Mouse (Mus musculus) embryo, embryonic 10.5 days (tissue): ENCODE data around the gene Olfr1380.
"Not testable (repeated sequence)": the region's sequence is repeated elsewhere in the genome, so short reads cannot be mapped to it uniquely, and the experiment has no call there.

ENCODE experiments used
- DNase-seq: peaks from one replicate; pipeline ENCODE4 v3.0.0-alpha.2; 2015; ENCODE audit warnings: low spot score

The Olfr1380 gene

DNA sequence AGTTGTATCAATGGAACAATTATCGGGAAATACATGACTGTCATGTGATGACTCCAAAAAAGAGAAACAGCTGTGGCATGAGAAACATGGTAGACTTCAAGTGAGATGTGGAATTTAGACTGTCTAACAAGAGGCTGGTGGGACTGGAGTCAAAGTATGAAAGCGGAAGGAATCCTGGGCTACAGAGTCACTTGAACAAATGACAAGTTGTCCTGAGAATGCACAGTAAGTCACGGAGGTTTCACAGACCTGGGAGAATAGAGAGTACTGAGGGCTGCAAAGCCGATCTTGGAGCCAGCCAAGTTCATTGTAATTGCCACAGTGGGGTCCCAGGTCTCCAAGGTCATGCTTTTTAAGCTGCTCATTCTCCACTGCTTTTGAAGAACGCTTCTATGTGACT is at the start of gene Olfr1380:
Gene Olfr1380, plus strand, starts transcription at position 301 of the 400 bp plus-strand sequence.
- not testable (repeated sequence) for DNase-seq

DNA sequence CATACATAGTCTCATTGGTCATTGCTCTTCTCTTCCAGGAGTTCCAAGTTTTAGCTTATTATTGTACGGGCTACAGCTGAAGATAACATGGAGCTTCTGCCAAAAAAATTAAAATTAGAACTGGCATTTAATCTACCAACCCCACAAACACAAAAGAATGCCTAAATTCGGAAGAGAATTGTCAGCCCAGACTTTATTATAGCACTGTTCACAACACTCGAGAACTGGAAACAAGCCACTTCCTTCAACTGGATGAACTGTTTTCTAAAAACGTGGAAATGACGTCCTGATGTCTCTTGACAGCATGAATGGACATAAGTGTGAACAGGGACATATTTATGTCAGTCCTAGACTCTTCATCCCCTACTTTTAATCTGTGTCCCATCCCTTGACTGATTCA is 38.6 kb upstream of the Olfr1380 start:
- DNase-seq, result no peak

DNA sequence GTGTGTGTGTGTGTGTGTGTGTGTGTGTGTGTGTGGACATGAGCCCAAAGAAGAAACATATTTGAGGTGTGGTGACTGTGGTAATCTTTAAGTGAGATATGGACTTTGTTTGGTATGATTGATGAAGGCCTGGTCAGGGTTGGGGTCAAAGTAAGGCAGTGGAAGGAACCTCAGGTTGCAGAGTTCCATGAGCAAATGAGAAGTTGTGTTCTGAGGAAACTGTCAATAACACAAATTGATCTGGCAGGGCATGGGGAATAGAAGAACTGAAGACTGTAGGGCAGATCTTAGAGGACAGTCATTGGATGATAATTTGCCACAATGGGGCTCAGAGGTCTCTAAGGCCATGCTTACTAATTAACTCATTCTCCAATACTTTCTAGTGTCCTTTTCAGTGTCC is 37.3 kb upstream of the Olfr1380 start, which contains the start of gene Olfr1383:
Gene Olfr1383, plus strand, starts transcription at position 301 of the 400 bp plus-strand sequence.
- no peak for DNase-seq

DNA sequence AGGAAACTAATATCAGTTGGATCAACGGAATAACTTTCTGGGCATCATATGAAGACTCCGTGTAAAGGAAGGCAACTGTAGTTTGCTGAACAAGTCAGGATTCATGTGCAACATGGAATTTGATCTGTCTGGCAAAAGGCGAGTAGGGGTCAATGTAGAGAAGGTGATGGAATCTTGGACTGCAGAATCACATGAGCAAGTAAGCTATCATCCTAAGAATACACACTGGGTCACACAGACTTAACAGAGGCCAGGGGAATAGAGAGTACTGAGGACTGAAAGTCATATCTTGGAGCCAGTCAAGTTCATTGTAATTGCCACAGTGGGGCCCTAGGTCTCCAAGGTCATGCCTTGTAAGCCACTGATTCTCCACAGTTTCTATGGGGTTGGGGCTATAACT is 28.7 kb upstream of the Olfr1380 start, which contains the start of gene Olfr1382:
Gene Olfr1382, plus strand, starts transcription at position 301 of the 400 bp plus-strand sequence.
- DNase-seq, result no peak

DNA sequence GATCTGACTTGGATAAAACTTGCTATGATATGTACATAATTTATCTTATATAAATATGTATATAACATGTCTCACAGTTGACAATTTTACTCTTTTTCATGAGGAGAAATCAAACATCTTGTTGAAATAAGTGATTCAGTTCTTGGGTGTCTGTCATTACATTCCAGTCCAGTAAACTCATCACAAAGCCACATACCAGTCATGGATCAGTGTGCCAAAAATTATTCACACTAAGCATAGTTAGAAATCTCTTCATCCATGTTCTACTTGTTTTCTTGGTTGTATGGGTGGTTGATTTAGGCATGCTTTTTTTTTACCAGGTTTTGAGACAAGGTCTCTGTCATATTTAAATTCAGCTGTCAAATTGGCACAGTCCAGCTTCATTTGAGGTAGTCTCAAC is 23.9 kb upstream of the Olfr1380 start:
- DNase-seq, result no peak

DNA sequence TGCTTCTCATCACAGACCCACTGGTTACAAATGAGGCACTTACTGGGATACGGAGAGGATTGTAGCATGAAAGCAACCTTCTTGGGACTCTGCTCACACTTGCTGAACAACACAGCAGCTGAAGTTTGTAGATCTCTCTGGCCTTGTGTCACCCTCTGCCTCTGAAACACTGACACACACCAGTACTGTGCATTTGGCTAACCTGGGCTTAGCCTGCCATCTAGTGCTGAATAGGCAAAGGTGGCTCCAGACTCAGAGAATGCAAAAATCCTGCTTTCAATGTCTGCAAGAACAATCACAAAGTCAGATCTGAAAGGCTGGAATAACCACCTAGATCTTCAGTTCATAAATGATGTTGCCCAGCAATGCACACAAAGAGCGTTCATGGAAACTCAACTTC is 20.0 kb upstream of the Olfr1380 start:
- DNase-seq, result peak; percentile 10

DNA sequence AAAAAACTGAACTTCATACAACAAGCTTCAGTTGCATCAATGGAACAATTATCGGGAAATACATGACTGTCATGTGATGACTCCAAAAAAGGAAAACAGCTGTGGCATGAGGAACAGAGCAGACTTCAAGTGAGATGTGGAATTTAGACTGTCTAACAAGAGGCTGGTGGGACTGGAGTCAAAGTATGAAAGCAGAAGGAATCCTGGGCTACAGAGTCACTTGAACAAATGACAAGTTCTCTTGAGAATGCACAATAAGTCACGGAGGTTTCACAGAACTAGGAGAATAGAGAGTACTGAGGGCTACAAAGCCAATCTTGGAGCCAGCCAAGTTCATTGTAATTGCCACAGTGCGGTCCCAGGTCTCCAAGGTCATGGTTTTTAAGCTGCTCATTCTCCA is 13.5 kb upstream of the Olfr1380 start, which contains the start of gene Olfr1381:
Gene Olfr1381, plus strand, starts transcription at position 301 of the 400 bp plus-strand sequence.
- peak; percentile 3 for DNase-seq

DNA sequence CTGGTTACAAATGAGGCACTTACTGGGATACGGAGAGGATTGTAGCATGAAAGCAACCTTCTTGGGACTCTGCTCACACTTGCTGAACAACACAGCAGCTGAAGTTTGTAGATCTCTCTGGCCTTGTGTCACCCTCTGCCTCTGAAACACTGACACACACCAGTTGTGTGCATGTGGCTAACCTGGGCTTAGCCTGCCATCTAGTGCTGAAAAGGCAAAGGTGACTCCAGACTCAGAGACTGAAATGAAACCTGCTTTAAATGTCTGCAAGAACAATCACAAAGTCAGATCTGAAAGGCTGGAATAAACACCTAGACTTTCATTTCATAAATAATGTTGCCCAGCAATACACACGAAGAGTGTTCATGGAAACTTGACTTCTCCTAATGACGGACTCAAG is 2.6 kb upstream of the Olfr1380 start:
- peak; percentile 21 for DNase-seq

DNA sequence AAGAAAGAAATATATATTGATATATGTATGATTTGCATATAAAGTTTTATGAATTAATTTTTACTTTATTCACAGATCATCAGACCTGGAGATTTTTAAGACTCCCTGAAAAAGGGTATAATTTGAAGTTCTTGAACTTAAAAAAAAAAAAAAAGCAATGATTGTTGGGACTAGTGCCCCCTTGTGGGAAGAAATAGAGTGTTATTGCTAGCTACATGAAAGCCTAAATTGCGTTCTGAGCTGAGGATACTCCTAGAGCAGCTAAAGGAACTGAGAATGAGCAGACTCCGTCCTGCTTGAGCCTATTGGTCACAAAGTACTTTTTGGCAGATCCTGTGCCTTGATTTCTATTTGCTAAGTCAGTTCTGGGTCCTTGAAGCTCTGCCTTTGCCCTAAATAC is 18.4 kb downstream of the Olfr1380 start:
- DNase-seq, result peak; percentile 39

DNA sequence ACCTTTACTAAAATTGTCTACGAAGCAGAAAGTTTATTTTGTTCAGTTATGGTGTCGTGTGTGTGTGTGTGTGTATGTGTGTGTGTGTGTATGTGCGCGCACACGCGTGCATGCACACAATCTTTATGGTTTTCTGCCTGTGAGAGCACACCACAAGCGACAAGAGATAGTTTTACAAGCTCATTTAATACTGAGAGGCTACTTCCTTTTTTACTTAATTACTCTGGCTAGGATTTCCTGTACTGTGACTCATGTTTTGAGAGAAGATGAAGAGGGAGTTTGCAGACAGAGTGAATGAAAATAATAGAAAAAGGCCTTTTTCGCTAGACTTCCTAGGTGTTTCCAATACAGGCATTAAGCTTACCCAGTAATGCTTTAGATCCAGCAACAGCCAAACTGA is 23.8 kb downstream of the Olfr1380 start:
- not testable (repeated sequence) for DNase-seq

DNA sequence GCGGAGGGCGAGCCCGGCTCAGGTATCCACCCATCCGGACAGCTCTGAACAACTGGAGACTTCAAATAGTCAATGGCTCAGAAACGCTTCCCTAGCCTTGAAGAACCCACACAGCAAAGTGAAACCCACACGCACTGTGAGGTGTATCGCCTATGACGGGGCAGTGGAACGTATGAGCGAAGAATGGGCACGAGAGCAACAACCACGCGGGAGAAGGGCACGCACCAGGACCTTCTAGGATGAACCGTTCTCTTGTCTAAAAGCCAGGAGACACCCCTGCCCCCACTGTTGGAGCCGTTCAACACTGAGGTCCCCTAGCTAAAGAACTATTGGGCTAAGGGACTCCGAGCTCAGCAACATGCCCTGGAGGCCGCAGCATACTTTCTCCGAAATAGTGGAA is 33.5 kb downstream of the Olfr1380 start:
- no peak for DNase-seq

DNA sequence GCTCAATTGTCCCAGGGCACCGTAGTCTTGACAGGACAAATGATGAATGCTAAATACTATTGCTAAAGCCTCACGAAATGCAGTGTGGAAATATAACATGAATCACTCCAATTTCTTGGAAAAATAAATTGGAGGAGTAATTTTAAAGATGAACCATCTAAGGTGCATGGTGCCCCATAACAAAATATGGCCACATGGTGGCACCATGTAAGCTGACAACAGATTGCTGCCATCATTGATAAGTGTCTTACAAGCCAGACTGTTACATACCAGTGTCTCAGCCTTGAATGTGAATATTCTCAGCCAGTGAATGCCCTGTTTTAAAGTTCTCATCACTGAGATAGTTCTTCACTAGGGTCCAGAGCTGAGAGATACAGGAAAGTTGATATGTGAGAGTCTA is 40.5 kb downstream of the Olfr1380 start:
- not testable (repeated sequence) for DNase-seq

DNA sequence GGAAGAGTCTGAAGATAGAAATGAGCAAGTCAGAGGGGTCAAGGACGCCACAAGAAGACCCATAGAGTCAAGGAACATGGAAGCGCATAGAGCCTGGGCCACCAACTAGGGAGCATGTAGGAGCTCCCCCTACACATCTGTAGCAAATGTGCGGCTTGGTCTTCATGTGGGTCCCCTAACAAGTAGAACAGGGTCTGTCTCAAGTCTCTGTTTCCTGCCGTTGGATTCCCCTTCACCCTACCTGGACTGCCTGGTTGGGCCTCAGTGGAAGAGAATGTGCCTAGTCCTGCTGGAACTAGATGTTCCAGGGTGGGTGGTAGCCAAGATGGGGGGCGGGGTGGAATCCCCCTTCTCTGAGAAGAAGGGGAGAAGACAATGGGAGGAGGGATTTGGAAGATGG is 51.6 kb downstream of the Olfr1380 start:
- not testable (repeated sequence) for DNase-seq

DNA sequence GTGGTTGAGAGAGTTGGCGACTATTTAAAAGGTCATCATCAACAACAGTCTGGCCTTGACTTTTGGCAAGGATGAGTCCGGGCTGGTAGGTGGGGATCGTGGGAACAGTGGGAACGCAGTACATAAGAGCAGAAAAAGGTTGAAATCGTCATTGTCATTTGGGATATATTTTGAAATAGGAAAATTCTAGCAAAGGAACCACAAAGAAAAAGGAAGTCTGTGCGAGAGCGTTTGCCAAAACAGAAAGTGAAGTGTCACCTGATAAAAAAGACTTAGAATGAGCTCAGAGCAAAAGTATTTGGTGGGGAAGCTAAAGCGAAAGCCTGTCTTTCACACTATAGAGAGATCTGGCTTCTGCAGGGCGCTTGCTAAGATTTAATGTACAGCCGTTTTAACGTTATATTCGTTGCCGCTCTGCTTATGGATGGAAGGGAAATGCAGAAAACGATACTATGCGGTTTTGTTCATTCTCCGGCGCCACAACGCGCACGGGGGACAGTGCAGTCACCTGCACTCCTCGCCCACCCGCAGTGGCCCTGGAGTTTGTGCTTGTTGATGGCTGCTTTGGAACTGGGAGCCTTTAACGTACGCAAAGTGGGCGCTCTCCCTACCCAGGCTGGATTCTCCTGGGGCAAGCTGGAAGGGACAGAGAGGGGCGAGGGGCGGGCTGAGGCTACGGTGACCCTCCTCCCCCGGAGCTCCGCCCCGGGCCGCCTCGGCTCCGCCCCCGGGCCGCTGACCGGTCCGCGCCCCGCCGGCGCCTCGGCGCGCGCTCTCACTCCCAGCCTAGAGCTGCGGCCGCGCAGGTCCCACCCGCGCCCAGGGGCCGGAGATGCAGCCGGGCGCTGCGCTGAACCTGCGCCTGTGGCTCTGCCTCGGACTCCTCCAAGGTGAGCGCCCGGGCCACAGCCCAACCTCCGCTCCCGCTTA is 52.5 kb downstream of the Olfr1380 start, which contains the start of gene Flt4:
Gene Flt4, plus strand, starts transcription at position 326 of the 930 bp plus-strand sequence.
- peak; percentile 47 for DNase-seq

DNA sequence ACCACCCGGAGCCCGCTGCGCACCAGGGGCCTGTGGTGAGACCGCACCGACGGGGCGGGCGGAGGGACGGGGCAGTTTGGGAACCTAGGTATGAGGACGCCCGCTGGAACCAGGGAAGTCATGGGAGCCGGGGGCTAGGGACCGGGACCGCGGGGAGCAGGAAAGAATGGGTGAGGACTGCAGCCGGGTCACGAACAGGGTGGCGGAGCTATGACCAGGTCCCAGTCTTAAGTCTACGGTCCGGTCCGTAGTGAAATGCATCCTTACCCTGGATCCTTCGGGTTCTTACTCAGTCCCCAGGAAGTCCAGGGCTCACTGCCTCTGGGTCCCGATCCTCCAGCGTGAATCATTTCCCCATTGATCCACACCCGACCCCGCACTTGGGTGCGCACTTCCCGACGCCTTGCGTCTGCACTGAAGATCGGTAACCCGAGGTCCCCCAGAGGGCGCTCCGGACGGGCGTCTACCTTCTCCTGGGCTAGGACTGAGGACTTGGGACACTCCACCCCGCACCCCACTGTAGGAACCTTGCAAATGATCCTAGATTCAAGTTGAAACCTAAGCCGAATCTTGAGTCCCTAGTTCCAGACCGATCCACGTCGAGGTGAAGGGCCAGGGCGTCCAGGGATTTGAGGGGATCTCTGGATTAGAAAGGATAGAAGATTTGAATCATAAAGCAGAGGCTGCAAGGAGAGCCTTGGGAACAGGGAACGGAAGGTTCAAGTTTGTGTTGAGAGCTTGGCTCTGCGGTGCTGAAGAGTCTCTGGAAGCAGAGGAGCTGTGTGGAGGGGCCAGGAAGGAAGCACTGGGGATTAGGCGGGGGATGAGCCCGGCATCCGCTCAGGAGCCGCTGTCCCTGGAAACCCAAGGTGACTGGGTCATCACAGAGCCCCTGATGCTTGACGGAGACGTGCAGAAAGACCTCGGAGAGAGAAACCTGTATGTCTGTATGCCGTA is 53.5 kb downstream of the Olfr1380 start:
- DNase-seq, result peak; percentile 34

DNA sequence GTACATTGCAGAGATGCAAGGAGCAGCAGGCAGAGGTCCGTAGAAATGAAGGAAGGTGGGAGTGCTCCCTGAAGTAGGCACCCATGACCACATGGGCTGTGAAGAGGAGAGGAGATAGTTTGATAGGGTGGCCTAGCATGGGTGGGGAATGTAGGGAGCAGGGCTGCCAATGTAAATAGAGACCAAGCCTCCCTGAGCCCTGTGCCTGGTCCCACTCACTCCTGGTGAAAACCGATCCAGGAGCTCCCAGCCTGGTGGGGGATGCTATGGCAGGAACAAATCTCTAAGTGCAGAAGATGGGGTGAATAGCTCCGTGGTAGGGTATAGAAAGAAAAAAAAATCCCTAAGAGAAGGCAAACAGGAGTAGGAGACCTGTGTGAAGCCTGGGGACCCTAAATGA is 54.7 kb downstream of the Olfr1380 start:
- DNase-seq, result not testable (repeated sequence)

DNA sequence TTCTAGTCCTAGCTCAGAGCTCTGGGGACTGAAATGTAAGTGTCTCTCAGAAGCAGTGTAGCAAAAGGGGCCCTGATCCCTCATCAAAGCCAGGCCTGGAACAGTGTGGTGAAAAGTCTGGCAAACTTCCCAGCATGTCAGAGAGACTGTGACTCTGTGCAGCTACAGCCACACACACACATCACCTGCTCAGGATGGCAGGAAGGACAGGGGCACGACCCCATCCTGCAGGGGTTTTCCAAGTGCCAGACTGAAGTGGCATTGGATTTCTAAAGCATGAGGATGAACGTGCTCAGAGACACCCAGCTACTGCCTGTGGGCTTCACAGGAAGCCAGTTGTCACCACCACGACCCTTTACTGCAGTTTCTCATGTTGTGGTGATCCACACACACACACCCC is 55.5 kb downstream of the Olfr1380 start:
- DNase-seq, result no peak

DNA sequence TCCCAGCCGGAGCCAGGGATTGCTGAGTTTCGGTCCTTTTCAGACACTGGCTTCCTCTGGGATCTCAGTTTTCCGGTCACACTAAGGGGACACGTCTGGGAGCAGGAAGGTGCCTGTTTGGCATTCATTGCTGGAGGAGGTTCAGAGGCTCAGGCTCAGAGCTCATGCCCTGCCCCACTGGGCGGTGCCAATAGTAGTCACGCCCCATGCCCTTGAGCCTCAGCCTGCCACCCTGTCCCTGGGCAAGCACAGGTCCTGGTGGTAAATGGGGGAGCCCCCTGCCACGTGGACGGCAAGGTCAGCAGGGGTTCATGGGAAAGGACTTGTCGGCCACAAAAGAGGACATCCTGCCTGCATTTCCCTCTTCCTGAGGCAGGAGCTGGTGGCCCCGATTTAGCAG is 56.7 kb downstream of the Olfr1380 start:
- DNase-seq, result peak; percentile 26
